Mouse (Mus musculus) adipocyte (in vitro differentiated cells): ENCODE measurements around the gene Myo10.

Experiments used
- DNase-seq: peaks from one replicate; pipeline ENCODE4 v3.0.0-alpha.2; 2016; ENCODE audit warnings: low spot score

Gene Myo10

DNA sequence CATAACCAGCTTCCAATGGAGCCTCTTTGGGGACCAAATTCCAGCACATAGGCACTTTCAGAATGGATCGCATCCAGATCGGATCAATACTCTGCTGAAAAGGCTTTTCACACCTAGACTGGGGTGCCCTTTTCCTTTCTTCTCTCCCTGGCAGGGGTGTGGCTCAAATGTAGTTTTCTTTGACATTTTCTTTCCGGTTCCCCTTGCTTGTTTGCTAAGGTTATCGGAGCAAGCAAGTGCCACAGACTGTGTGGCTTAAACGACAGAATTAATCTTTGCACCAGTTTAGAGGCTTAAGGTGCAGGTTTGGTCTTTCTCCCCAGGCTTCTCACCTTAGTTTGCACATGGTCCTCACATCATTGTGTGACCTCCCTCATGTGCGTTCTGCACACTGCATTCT, 11.1 kb upstream of the Myo10 start:
- DNase-seq: no peak

DNA sequence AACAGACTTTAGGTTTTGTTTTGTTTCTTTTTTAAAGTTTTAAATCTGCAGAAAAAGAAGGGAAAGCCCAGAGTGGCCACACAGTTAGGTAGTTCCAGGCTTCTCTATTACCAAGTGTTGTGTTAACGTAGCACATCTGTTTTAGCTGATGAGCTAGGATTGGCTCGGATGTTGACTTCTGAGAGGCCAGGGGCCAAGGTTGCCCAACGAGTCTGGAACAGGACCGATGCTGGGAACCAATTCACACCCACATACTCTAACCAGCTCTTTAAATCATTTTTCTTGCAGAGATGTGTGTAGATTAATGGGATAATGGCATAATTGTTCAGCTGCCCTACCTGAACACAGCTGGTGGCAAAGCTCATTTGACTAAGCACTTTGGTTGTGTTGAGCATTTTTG, 1.8 kb upstream of the Myo10 start:
- DNase-seq: no peak

DNA sequence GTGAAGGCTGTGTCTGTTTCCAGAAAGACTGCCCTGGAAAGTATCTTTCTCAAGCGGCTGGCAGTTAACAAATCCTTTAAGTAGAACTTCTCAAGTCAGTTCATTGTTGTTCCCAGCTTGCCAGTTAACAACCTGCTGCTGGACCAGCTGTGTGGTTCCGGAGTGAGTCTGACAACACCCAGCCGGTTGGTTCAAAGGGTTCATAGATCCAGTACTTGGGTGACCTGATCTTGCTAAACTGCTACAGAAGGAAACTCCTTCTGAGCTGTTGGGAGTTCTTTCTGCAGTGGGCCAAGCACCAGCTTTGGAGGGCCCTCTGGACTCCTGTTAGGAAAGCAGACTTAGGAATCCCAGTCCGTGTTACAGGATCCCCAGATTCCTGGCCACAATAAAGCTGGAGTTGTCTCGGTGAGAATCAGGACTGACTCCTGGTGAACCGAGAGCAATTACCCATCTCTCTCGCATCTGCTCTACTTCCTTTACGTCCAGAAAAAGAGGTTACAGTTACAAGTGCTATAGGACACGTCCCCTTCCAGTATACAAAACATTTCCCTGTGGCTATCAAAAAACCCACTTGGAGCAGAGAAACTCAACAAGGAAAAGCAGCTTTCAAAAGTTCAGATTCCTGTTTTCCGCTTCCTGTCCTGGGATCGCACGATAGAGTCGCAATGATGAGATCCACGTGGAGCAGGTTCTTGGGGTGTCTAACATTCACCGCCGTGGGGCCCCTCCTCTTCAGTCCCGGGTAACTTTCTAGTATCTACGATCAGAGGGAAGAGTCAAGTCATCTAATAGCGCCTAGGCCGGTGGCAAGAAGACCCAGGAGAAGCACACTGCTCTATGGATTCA, 750 bp upstream of the Myo10 start:
- no peak for DNase-seq

DNA sequence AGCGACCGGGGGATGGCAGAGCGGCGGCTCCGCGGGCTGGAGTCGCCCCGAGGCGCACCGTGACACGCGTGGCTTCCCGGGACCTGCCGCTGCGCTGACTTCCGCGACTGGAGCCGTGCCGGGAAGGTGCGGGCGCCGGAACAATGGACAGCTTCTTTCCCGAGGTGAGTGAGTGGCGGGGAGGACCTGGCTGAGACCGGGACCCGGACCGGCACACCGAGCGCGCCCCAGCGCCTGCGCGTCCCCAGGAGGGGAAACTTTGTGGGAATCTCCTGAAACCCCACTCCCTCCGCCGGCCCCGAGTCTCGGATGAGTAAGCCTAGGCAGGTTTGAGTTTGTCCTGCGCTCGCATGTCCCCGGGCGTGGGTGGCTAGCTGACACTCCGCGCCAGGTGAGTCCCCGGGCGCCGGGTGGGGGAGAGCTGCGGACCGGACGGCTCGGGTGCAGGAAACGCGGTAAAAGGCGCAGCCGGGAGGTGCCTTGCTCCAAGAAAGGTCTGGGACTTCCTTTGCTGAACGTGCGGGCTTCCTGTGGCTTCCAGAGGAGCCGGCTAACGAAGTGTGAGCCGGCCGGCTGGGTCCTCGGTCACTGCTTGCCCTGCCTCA, 644 bp downstream of the Myo10 start:
- peak; percentile 37 for DNase-seq

DNA sequence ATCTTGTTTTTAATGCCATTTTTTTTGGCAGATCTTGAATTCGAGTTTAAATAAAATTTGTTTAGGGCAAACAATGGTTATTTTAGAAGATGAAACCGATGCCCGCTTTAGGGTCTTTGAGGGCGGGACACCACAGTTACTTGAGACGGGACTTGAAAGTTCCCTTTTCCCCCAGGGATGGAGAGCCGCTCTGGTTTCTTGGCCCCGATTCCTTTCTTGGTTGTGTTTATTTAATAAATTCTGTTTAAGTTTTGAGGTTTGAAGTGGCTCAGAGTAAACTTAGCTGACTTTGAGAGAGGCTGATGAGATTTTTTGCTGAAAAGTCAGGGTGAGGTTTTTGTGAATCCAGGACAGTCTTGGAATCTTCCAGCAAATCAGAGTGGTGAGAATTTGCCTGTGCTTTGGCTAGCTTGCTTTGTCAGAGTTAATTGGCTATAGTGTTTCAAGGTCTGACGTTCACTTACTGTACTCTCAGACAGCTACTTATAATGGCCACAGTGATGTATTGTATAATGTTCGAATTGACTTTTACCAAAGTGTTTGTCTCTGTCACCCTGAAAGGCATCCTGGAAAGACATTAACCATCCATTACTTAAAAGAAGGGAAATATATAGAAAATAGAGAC, 1.3 kb downstream of the Myo10 start:
- DNase-seq: no peak

DNA sequence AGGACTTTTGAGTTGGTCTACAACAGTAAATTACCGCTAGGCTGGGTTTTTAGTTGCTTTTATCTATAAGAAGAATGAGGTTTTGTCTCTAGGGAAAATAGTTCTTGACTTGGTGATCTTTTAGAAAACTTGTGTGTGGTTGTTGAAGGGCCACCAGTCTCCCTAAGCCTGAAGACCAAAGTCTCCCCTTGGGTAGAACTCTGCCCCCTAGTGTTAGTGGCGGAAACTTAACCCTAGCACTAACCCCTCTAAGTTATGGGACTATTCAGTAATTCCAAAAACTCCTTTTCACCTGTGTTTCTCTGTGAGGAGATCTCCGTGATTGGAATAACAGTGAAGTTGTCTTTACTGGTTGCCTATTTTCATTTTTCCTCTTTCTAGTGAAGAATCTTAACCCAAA, 1.9 kb downstream of the Myo10 start:
- peak; percentile 78 for DNase-seq

DNA sequence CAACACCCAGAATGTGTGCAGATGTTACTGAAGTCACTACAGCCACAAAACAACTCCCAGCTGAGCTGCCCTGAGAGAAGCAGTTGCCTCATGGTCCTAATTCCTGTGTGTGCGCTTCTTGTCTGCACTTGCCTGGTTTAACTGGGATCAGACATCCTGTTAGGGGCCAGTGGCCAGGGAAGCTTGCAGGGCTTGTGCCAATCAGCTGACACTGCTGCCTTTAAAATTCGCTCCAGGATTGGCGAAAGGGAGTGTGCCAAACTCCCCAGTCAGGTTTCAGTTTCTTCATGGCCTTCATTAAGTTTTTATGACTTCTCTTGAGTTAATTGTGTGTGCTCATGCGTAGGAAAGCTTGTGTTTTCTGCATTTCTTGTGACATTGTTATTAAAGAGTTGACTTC, 3.1 kb downstream of the Myo10 start:
- DNase-seq: peak; percentile 53

DNA sequence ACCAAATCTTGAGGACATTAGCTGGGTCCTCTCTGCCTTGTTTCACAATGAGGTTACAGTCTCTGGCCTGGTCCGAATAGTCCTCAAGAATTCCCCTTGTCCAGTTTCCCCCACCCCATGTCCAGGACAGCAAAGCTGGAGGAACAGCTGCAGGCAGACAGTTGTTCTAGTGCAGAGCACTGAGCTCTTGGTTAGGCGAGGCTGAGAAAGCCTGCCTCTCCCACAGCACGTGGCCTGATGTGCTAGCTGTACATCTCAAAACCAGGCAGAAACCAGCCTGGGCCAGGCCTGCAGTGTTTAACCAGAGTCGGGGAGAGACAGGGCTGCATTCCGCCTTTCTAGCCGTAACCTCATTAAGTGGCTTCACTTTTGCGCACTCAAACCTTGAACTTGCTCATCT, 4.7 kb downstream of the Myo10 start:
- DNase-seq: no peak

DNA sequence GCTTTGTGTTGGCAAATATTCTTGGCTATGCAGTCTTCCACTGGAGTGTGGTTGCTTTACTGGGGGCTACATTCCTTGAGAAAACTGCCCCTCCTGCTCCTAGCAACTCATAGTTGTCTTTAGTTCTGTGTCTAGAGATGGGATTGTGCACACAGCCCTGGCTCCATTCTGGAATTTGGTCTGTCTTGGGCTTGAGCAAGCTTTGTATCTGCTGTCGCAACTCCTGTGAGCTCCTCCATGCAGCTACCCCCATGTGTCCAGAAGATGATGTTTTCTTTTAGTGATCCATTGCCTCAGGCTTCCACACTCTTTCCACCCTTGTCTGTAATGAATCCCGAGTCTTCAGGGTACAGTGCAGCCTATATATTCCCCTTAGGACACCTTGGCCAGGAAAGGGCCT, 5.9 kb downstream of the Myo10 start:
- DNase-seq: peak; percentile 48

DNA sequence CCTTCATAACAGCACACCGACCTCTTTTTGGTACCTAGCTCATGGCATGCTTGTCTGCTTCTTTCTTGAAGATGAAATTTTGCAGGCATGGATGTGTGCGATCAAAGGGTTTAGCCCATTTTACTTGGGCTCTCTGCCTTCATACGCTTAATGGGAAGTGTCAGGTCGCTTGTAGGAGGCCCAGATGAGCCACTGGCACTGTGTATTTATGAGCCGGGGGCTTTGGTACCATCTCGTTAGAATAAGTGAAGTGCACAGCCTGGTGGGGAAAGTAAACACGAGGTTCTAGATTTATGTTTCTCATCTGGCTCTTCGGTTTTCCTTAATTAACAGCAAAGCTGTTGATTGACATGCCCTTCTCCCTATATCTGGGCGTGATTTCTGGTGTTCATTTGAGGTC, 8.4 kb downstream of the Myo10 start:
- DNase-seq: no peak

DNA sequence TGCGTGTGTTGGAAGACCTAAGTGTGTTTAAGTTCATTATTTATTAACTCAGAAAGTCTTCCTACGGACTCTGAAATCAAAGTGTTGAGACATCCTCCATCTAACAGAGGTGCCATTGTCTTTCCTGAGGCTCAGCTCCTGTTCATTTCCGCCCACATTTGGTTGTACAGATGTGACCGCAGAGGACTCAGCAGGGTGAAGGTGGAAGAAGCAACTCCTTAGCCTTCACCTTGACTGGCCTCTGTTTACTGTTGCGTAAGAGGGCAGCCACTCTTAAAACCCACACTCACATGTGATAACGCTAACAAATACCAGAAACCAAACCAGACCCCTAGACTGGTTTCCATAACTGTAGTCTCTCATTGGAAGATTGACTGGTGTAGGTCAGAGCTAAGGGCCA, 9.0 kb downstream of the Myo10 start:
- no peak for DNase-seq

DNA sequence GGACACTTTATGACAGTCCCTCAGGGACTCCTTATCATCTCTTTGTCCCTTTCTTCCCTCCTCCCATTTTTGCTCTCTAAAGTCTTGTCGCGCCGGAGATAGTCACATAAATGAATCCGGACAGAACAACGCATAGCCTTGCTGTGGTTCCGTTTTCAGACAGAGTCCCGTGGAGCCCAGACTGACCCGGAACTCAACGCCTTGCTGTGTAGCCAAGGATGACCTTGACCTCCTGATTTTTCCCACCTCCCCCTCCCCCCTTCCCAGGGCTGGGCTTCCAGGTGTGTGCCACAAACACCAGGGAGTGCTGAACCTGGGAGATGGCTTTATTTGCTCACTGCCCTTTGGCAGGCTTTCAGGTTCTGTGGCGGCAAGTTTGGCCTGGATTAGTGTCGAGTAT, 10.6 kb downstream of the Myo10 start:
- no peak for DNase-seq

DNA sequence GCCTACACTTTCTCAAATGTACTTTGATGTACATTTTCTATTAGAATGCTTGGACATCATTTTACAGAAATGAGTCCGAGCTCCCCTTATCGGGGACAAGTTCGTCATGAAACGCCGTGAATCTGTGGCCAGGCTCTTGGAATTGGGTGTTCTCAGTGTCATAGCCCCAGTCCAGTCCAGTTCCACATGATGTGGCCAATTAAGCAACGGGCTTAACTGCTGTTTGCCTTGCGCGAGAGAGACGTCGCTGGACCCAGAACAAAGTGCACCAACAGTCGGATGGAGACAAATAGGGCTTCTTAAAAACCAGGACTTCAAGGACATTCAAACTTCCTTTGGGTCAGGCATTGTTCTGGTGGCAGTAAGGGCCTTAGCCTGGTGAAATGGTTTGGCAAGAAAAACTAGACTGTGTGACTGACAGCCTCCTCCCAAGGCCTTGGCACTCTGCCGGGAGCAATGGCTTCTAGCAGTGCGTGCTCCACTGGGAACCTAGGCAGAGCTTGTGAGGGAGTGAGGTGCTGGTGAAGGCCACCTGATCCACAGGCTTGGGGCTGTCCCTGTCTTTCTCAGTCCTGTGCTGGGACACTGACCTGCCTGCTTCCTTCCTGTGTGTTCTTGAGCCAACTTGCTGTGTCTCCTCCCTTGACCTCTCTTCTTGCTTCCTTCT, 11.5 kb downstream of the Myo10 start:
- DNase-seq: peak; percentile 73

DNA sequence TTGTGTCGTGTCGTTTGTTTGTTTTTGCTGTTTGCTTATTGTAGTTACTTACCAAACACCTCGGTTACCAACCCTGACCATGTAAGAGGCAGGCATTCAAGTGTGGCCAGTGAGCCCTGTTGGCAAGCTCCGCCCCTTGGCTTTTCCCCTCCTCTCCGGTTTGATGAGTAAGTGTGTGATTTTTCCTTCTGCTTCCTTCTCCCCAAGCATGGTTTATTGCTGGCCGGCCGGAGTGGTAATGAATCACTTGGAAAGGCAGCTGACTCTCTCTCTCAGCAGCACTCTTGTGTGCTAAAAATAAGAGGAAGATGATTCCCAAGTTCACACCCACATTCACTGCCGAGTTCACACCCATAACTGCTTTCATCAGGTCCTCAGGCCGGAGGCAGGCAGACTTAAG, 15.4 kb downstream of the Myo10 start:
- peak; percentile 90 for DNase-seq

DNA sequence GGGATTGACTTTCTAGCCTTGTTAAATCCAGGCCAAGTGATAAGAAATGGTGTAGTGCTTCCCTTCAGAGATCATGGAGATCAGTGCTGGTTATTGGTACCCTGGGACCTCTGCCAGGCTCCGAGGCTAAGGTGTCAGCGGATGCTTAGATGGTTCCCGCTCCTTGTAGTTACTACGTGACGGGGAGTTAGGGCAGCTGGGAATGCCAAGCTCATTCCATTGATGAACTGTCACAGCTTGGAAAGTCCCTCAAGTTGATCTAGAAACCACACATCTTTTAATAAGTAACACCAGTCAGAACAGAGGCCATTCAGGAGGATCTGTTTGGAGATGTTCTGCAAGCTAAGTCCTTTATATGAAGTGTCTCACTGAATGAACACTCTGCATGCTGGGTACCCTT, 16.9 kb downstream of the Myo10 start:
- DNase-seq: no peak

DNA sequence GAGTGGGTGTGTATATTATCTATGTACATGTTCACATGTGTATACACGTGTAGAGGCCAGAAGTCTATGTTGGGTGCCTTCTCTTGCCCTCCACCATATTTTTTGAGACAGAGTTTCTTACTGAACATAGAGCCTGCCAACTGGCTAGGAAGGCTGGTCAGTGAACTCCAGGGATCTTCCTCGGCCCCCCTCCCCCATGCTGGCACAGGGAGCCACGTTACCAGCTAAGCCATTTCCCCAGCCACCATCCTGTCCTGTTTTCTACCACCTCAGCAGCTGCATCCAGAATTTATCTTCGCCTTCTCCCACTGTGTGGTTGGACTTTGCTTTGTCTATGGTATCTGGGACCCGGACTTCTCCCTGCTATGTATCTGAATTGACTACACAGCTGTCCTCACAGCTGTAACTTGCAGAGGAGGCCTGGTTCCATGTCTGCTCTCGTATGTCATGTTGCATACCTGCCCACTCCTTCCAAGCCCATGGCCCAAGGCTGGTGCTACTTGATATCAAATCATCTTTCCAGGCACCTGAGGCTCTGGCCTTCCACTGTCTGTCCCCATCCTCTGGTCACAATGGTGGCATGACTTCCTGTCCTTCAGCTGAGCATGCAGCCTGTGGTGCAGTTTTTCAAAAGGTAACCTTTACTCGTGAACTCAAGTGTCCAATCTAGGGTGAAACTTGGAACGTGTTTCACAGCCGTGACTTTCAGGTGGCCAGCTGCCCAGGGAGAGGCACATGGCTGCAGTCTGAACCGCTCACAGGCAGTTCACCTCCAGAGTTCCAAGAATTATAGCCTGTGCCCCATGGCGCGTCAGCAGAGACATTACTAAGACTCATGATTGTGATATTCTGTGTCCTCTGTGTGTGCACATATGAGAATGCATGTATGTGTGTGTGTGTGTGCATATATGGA, 18.8 kb downstream of the Myo10 start:
- peak; percentile 39 for DNase-seq

DNA sequence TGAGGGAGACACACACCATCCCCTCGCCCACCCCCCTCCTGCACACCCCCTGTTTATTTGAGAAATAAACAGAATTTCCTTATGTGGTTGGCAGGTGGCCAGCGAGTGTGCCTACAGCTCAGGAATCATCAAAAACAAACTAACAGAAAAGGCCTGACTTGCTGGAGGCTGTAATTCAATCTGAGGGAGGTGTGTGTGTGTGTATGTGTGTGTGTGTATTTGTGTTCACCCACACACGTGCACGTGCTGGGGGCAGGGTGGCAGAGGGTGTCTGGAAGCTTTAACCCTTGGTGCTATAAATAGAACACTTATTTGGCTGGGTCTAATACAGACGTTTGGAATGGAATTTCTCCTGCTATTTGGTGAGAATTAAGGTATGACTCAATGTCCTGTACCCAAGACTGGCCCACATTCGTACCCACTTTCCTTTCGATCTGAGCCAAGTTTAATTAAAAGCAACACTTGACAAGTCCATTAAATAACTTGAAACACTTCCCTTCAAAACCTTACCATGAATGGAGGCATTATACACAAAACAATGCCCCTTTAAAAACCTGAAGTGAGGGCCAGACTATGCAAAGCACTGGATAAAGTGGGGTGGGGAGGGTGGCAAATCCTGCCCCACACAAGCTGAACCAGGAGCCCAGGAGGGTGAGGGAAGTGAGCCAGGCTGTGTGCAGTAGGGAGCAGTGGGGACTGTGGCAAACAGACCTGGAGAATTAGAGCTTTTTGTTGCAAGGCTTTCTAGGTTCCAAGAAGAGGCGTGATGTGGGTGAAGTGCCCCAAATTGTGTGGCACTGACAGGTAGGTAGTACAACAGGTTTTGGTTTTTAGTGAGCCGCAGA, 20.1 kb downstream of the Myo10 start:
- DNase-seq: peak; percentile 27

DNA sequence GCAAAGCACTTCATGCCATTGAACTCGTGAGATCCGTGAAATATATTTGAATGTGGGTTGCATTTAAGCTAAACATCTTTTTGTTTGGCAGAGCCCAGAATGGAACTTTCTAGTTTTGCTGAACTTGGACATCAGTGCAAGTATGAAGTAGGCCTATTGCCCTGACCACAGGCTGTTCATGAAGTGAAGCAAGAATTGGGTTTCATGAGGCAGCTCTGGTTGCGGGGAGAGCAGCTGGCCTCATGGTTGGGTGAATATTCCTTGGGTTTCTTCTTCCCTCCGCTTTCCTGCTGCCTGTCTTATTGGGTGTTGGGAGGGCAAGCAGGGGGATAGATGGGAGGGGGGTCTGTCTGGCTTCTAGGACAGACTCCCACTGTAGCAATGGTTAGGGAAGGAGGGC, 23.5 kb downstream of the Myo10 start:
- no peak for DNase-seq

DNA sequence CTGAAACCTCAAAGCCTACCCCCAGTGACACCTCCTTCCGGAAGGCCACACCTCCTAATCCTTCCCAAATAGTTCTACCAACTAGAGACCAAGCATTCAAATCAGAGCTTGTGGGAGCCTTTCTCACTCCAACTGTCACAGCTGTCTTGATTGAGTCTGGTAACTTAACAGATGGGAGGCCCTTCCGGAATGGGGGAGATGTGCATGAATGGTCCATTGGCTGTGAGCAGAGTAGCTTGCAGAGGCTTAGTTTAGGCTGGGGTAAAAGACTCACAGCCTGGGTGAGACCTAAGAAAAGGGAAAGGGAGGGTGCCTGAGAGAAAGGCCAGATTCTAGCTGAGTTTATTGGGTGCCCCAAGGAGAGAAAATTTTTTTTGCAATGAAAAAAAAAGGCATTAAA, 26.0 kb downstream of the Myo10 start:
- no peak for DNase-seq

DNA sequence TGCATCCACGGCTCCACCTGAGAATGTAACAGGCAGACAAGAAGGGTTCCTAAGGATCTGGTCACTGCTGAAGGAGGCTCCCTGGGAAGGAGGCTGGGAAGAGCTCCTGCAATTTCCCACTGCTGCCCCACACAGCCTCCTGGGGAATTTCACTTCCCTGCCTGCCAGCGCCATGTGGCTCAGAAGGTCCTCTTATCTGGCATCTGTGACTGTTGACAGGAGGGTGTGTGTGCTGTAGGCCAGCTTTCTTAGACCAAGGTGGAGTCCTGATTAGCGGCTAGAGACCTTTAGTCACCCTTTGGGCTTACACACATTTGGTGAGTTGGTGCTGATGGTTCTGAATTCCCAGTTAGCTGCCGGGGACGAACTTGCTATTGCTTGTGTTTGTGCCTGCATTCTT, 28.0 kb downstream of the Myo10 start:
- peak; percentile 21 for DNase-seq

DNA sequence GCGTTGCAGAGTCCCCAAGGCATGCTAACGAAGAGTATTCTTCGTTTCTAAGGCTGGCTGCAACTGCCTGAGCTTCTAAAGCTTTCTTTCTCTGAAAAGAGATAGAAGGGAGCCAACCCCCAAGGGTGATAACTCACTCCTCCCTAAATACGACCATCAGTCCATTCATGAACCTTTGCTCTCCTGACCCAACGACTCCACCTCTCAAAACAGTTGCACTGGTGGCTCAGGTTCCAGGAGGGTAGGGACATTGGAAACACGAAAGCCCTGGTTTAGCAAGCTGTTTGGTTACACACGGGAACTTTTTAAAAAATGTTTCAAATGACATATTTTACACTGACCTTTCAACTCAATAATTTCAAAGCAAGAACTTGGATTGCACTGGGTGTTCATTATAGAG, 29.5 kb downstream of the Myo10 start:
- no peak for DNase-seq
